Mouse (Mus musculus): ENCODE measurements around the gene Copg1. TPM values are rescaled to one million over a fixed set of nuclear protein-coding genes. Genes with fewer than 3 reads are reported as not detected.
A peak's percentile ranks its signal among the peaks of the same experiment; 100 is the strongest.

Copg1 gene
- polyA plus RNA-seq, 1 experiment from 2014 or later = 101 TPM

DNA sequence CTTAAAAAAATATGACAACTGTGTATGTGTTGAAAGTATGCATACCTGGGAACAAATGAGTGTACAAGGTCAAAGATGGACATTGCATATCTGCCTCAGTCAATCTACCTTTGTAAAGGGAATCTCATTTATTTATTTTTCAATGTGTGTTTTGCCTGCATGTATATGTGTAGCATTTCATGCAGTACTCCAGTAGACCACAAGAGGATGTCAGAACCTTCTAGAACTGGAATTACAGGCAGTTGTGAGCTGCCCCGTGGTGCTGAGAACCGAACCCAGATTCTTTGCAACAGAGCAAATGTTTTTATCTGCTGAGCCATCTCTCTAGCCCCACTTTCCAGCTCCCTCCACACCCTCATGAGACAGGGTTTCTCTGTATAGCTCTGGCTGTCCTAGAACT is 13.7 kb upstream of the Copg1 start:
- Histone ChIP-seq H3K9me3 (replicated peaks; ENCODE audit: low read length) (no peaks in the 10 kb centered on the region), H3K27ac (no peak overlapping the region), H3K36me3 (ENCODE audit: insufficient read depth, low read length) (no peaks in the 10 kb centered on the region), H3K9ac (ENCODE audit: low read depth, low read length) (no peak overlapping the region), H3K4me2 (ENCODE audit: low read length) (no peak overlapping the region), H3K4me3 (replicated peaks; ENCODE audit: low read depth, low read length) (no peak overlapping the region), H3K4me1 (replicated peaks; ENCODE audit: insufficient read depth, low read length) (no peaks in the 10 kb centered on the region), H3K27me3 (ENCODE audit: insufficient read depth, low read length) (no peaks in the 10 kb centered on the region)
- ATAC-seq (replicated peaks; ENCODE audit: low FRiP score, low read depth) (no peak), DNase-seq (ENCODE audit: low spot score) (no peak)
- TF ChIP-seq CTCF (IDR thresholded peaks at IDR 0.05; ENCODE audit: low read depth) = no peak
- 93% methylated on average over 2 of the region's 2 CpGs for WGBS

- no peaks in the 10 kb centered on the region for H3K36me3 ChIP-seq (ENCODE audit: insufficient read depth, low read length)
- ATAC-seq (replicated peaks; ENCODE audit: low FRiP score, low read depth) (no peak), DNase-seq (ENCODE audit: low spot score) (no peak)
- no peaks in the 10 kb centered on the region for H3K27me3 ChIP-seq (ENCODE audit: insufficient read depth, low read length)
- no peaks in the 10 kb centered on the region for H3K4me1 ChIP-seq (replicated peaks; ENCODE audit: insufficient read depth, low read length)
- H3K4me2 ChIP-seq (ENCODE audit: low read length) = no peak overlapping the region
- H3K27ac ChIP-seq = no peak overlapping the region
- H3K9ac ChIP-seq (ENCODE audit: low read depth, low read length) = no peak overlapping the region
- 73% methylated on average over 1 of the region's 1 CpGs for WGBS
- H3K4me3 ChIP-seq (replicated peaks; ENCODE audit: low read depth, low read length) = no peak overlapping the region
- no peak for TF ChIP-seq CTCF (IDR thresholded peaks at IDR 0.05; ENCODE audit: low read depth)
- no peaks in the 10 kb centered on the region for H3K9me3 ChIP-seq (replicated peaks; ENCODE audit: low read length)
Measured at GRCm38 (mm10) chr6:87875083-87875482, 12.5 kb upstream of the Copg1 start.

DNA sequence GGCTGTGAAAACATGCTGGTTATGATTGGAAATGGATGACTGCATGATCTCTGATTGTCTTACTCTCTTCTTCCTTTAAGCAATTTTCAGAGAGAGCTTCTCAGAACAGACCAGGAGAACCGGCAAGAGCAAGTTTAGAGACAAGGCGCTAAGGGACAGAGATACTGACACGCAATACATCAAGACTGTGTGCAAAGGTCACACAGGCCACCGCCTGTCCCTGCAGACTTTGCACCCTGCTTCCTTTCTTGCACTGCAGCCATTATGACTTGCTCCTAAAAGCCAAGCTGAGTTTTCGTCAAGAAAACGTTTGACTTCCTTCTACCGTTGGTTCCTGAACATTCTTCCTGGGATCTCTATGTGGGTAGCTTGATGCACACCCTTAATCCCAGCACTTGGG is 12.1 kb upstream of the Copg1 start:
- Histone ChIP-seq H3K27ac (no peak overlapping the region), H3K4me3 (replicated peaks; ENCODE audit: low read depth, low read length) (no peak overlapping the region), H3K4me2 (ENCODE audit: low read length) (no peak overlapping the region), H3K4me1 (replicated peaks; ENCODE audit: insufficient read depth, low read length) (no peaks in the 10 kb centered on the region), H3K9ac (ENCODE audit: low read depth, low read length) (no peak overlapping the region), H3K36me3 (ENCODE audit: insufficient read depth, low read length) (no peaks in the 10 kb centered on the region), H3K27me3 (ENCODE audit: insufficient read depth, low read length) (no peaks in the 10 kb centered on the region), H3K9me3 (replicated peaks; ENCODE audit: low read length) (no peaks in the 10 kb centered on the region)
- no peak for ATAC-seq (replicated peaks; ENCODE audit: low FRiP score, low read depth)
- WGBS = 74% methylated on average over 7 of the region's 7 CpGs
- DNase-seq (ENCODE audit: low spot score) = no peak
- no peak for TF ChIP-seq CTCF (IDR thresholded peaks at IDR 0.05; ENCODE audit: low read depth)

GRCm38 (mm10) chr6:87876068-87876643 is 11.5 kb upstream of the Copg1 start:
- ATAC-seq (replicated peaks; ENCODE audit: low FRiP score, low read depth) (no peak), DNase-seq (ENCODE audit: low spot score) (peak; percentile 61)
- H3K36me3 ChIP-seq (ENCODE audit: insufficient read depth, low read length) = no peaks in the 10 kb centered on the region
- no peak overlapping the region for H3K4me2 ChIP-seq (ENCODE audit: low read length)
- no peaks in the 10 kb centered on the region for H3K4me1 ChIP-seq (replicated peaks; ENCODE audit: insufficient read depth, low read length)
- no peak overlapping the region for H3K4me3 ChIP-seq (replicated peaks; ENCODE audit: low read depth, low read length)
- no peaks in the 10 kb centered on the region for H3K9me3 ChIP-seq (replicated peaks; ENCODE audit: low read length)
- no peak overlapping the region for H3K27ac ChIP-seq
- no peak overlapping the region for H3K9ac ChIP-seq (ENCODE audit: low read depth, low read length)
- TF ChIP-seq CTCF (IDR thresholded peaks at IDR 0.05; ENCODE audit: low read depth) = no peak
- 59% methylated on average over 13 of the region's 13 CpGs for WGBS
- no peaks in the 10 kb centered on the region for H3K27me3 ChIP-seq (ENCODE audit: insufficient read depth, low read length)

DNA sequence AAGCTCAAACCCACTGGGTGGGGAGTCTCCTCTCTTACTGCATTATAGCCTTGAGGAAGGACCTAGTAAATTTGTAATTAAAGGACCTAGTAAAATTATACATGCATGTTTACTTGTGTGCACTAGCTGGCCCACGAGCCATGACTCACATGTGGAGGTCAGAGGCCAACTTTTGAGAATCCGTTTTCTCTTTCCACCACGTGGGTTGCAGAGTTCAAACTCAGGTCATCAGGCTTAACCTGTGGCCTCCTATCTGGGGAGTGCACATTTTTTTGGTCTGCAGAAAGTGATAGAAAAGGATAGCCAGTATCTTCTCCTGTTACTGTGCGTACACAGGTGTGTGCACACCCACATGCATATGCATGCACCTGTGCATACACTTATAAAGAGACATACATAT is 8.6 kb upstream of the Copg1 start:
- Histone ChIP-seq H3K9ac (ENCODE audit: low read depth, low read length) (no peak overlapping the region), H3K9me3 (replicated peaks; ENCODE audit: low read length) (no peaks in the 10 kb centered on the region), H3K4me3 (replicated peaks; ENCODE audit: low read depth, low read length) (no peak overlapping the region), H3K27me3 (ENCODE audit: insufficient read depth, low read length) (no peaks in the 10 kb centered on the region), H3K4me1 (replicated peaks; ENCODE audit: insufficient read depth, low read length) (no peaks in the 10 kb centered on the region), H3K27ac (no peak overlapping the region), H3K4me2 (ENCODE audit: low read length) (no peak overlapping the region), H3K36me3 (ENCODE audit: insufficient read depth, low read length) (no peaks in the 10 kb centered on the region)
- TF ChIP-seq CTCF (IDR thresholded peaks at IDR 0.05; ENCODE audit: low read depth) = no peak
- no peak for ATAC-seq (replicated peaks; ENCODE audit: low FRiP score, low read depth)
- 27% methylated on average over 4 of the region's 4 CpGs for WGBS
- DNase-seq (ENCODE audit: low spot score) = no peak

- Histone ChIP-seq H3K4me1 (replicated peaks; ENCODE audit: insufficient read depth, low read length) (no peaks in the 10 kb centered on the region), H3K27ac (no peak overlapping the region), H3K4me2 (ENCODE audit: low read length) (no peak overlapping the region), H3K36me3 (ENCODE audit: insufficient read depth, low read length) (no peaks in the 10 kb centered on the region), H3K9me3 (replicated peaks; ENCODE audit: low read length) (no peaks in the 10 kb centered on the region), H3K9ac (ENCODE audit: low read depth, low read length) (no peak overlapping the region), H3K4me3 (replicated peaks; ENCODE audit: low read depth, low read length) (no peak overlapping the region), H3K27me3 (ENCODE audit: insufficient read depth, low read length) (no peaks in the 10 kb centered on the region)
- 73% methylated on average over 3 of the region's 3 CpGs for WGBS
- no peak for TF ChIP-seq CTCF (IDR thresholded peaks at IDR 0.05; ENCODE audit: low read depth)
- DNase-seq (ENCODE audit: low spot score) = no peak
- ATAC-seq (replicated peaks; ENCODE audit: low FRiP score, low read depth) = no peak
Measured at GRCm38 (mm10) chr6:87879628-87880027, 8.0 kb upstream of the Copg1 start.

DNA sequence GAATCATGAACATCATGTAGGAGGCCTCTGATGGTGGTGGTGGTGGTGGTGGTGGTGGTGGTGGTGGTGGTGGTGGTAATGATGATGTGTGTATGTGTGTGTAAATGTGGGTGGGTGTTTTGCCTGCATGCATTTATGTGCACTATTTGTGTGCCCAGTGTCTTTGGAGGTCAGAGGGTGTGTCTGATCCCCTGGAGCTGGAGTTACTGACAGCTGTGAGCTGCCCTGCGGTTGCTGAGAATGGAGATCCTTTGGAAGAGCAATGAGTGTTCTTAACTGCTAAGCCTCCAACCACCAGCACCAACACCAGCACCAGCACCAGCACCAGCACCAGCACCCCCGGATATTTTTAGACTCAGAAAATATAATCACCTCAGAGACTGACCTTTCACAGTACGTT is 5.4 kb upstream of the Copg1 start:
- Histone ChIP-seq H3K9ac (ENCODE audit: low read depth, low read length) (no peak overlapping the region), H3K4me1 (replicated peaks; ENCODE audit: insufficient read depth, low read length) (no peaks in the 10 kb centered on the region), H3K27ac (no peak overlapping the region), H3K4me3 (replicated peaks; ENCODE audit: low read depth, low read length) (no peak overlapping the region), H3K27me3 (ENCODE audit: insufficient read depth, low read length) (no peaks in the 10 kb centered on the region), H3K4me2 (ENCODE audit: low read length) (no peak overlapping the region), H3K9me3 (replicated peaks; ENCODE audit: low read length) (no peaks in the 10 kb centered on the region), H3K36me3 (ENCODE audit: insufficient read depth, low read length) (no peaks in the 10 kb centered on the region)
- DNase-seq (ENCODE audit: low spot score) (no peak), ATAC-seq (replicated peaks; ENCODE audit: low FRiP score, low read depth) (no peak)
- 78% methylated on average over 3 of the region's 3 CpGs for WGBS
- no peak for TF ChIP-seq CTCF (IDR thresholded peaks at IDR 0.05; ENCODE audit: low read depth)
